Mouse (Mus musculus) CH12.LX (cell line): ENCODE measurements around the gene Sgk2. TPM values are rescaled to one million over a fixed set of nuclear protein-coding genes. Genes with fewer than 3 reads are reported as not detected.

Experiments
- DNase-seq: peaks from one replicate; pipeline ENCODE4 v3.0.0-alpha.2; 2013; ENCODE audit errors: extremely low read depth
- H3K27ac ChIP-seq: 2 replicates; pipeline ENCODE4 v1.5.1; 2012; ENCODE audit warnings: low read depth, mild to moderate bottlenecking, control low read depth, moderate library complexity; ENCODE audit not compliant: insufficient read depth
- H3K27me3 ChIP-seq: replicated peaks from 2 replicates; pipeline ENCODE3; 2012; ENCODE audit warnings: inconsistent platforms
- H3K36me3 ChIP-seq, 2 experiments: replicated peaks in 1 of 2; 2 replicates each; pipeline versions ENCODE3 to v1.6.1; 2012; ENCODE audit warnings: inconsistent platforms in 1 of 2, low read length in 1 of 2, mild to moderate bottlenecking in 1 of 2, mixed read lengths in 1 of 2, moderate library complexity in 1 of 2; ENCODE audit not compliant: control insufficient read depth in 1 of 2, insufficient read depth in 1 of 2
- H3K4me1 ChIP-seq, 2 experiments: 2 replicates each; pipeline ENCODE4 v1.6.1; 2012; ENCODE audit warnings: inconsistent platforms in 1 of 2, moderate library complexity in 1 of 2; ENCODE audit not compliant: insufficient read depth in 2 of 2, control insufficient read depth in 1 of 2
- H3K4me2 ChIP-seq: 2 replicates; pipeline ENCODE4 v1.6.1; 2012; ENCODE audit warnings: low read depth, mild to moderate bottlenecking, control low read depth; ENCODE audit not compliant: poor library complexity, insufficient read depth, severe bottlenecking
- H3K4me3 ChIP-seq, 3 experiments: fragments of 150-350 bp in 1 of 3; sonication (generic) in 1 of 3; replicated peaks in 1 of 3; 2 replicates each; pipeline versions ENCODE3 to v1.5.1; 2011 to 2012; ENCODE audit warnings: low read depth in 2 of 3, low read length in 2 of 3, mild to moderate bottlenecking in 2 of 3, moderate library complexity in 2 of 3, control low read depth in 1 of 3, improper control_type of control experiment in 1 of 3, inconsistent platforms in 1 of 3, mixed read lengths in 1 of 3; ENCODE audit not compliant: poor library complexity in 1 of 3
- H3K79me2 ChIP-seq: replicated peaks from 2 replicates; pipeline ENCODE4 v1.6.1; 2012; ENCODE audit warnings: mild to moderate bottlenecking, moderate library complexity; ENCODE audit not compliant: control insufficient read depth, poor library complexity, insufficient read depth, severe bottlenecking; ENCODE audit errors: extremely low read depth
- H3K9ac ChIP-seq: 2 replicates; pipeline ENCODE4 v1.6.1; 2012; ENCODE audit warnings: low read depth, mild to moderate bottlenecking, control low read depth, moderate library complexity; ENCODE audit not compliant: insufficient read depth
- H3K9me3 ChIP-seq: replicated peaks from 2 replicates; pipeline ENCODE3; 2012; ENCODE audit warnings: low read length, inconsistent platforms, mixed read lengths
- CHD1 ChIP-seq: IDR thresholded peaks from 2 replicates; pipeline ENCODE4 v1.6.1; 2012; ENCODE audit warnings: low read depth, low read length, improper control_type of control experiment, inconsistent platforms
- CTCF ChIP-seq, 2 experiments: IDR thresholded peaks in 1 of 2; conservative IDR thresholded peaks in 1 of 2; 2 replicates each; pipeline ENCODE4 v1.5.1; 2011 to 2012; ENCODE audit warnings: low read depth in 2 of 2, low read length in 2 of 2, improper control_type of control experiment in 1 of 2, inconsistent platforms in 1 of 2, mild to moderate bottlenecking in 1 of 2, moderate library complexity in 1 of 2
- E2F4 ChIP-seq: IDR thresholded peaks from 2 replicates; pipeline ENCODE4 v1.6.1; 2011; ENCODE audit warnings: low read depth, low read length, improper control_type of control experiment; ENCODE audit not compliant: insufficient replicate concordance
- ETS1 ChIP-seq: conservative IDR thresholded peaks from 2 replicates; pipeline ENCODE4 v1.6.1; 2012; ENCODE audit warnings: low read depth, mild to moderate bottlenecking, inconsistent platforms, low read length, improper control_type of control experiment, moderate library complexity
- GABPA ChIP-seq: IDR thresholded peaks from 2 replicates; pipeline ENCODE4 v1.6.1; 2012; ENCODE audit warnings: low read depth, low read length, improper control_type of control experiment, inconsistent platforms; ENCODE audit not compliant: insufficient replicate concordance
- HCFC1 ChIP-seq: IDR thresholded peaks from 2 replicates; pipeline ENCODE4 v1.6.1; 2012; ENCODE audit warnings: low read depth, mild to moderate bottlenecking, inconsistent platforms, low read length, improper control_type of control experiment
- IRF4 ChIP-seq: IDR thresholded peaks from 2 replicates; pipeline ENCODE4 v1.6.1; 2014; ENCODE audit warnings: low read depth, mild to moderate bottlenecking, inconsistent platforms, low read length, improper control_type of control experiment
- JUN ChIP-seq: IDR thresholded peaks from 2 replicates; pipeline ENCODE4 v1.6.1; 2011; ENCODE audit warnings: low read depth, mild to moderate bottlenecking, low read length, improper control_type of control experiment, moderate library complexity; ENCODE audit not compliant: insufficient read depth
- JUND ChIP-seq: conservative IDR thresholded peaks from 2 replicates; pipeline ENCODE4 v1.6.1; 2011; ENCODE audit warnings: low read depth, low read length, improper control_type of control experiment
- KAT2A ChIP-seq: IDR thresholded peaks from 2 replicates; pipeline ENCODE4 v1.6.1; 2012; ENCODE audit warnings: low read length, improper control_type of control experiment, inconsistent platforms; ENCODE audit not compliant: insufficient replicate concordance
- MAX ChIP-seq: IDR thresholded peaks from 2 replicates; pipeline ENCODE4 v1.6.1; 2011; ENCODE audit warnings: low read length, improper control_type of control experiment
- MAZ ChIP-seq: IDR thresholded peaks from 2 replicates; pipeline ENCODE4 v1.6.1; 2012; ENCODE audit warnings: low read depth, mild to moderate bottlenecking, inconsistent platforms, low read length, improper control_type of control experiment, moderate library complexity
- MEF2A ChIP-seq: IDR thresholded peaks from 2 replicates; pipeline ENCODE4 v1.6.1; 2014; ENCODE audit warnings: low read depth, mild to moderate bottlenecking, inconsistent platforms, low read length, improper control_type of control experiment, borderline replicate concordance
- MXI1 ChIP-seq: IDR thresholded peaks from 2 replicates; pipeline ENCODE4 v1.6.1; 2011; ENCODE audit warnings: mild to moderate bottlenecking, low read depth, low read length, improper control_type of control experiment
- MYC ChIP-seq: IDR thresholded peaks from 2 replicates; pipeline ENCODE4 v1.6.1; 2011; ENCODE audit warnings: low read depth, mild to moderate bottlenecking, improper control_type of control experiment, low read length
- NELFE ChIP-seq: IDR thresholded peaks from 2 replicates; pipeline ENCODE4 v1.6.1; 2011; ENCODE audit warnings: low read depth, low read length, improper control_type of control experiment
- NRF1 ChIP-seq: IDR thresholded peaks from 2 replicates; pipeline ENCODE4 v1.6.1; 2014; ENCODE audit warnings: low read depth, mild to moderate bottlenecking, inconsistent platforms, low read length, improper control_type of control experiment, moderate library complexity
- PAX5 ChIP-seq: IDR thresholded peaks from 2 replicates; pipeline ENCODE4 v1.6.1; 2012; ENCODE audit warnings: low read length, inconsistent platforms, mixed read lengths
- RAD21 ChIP-seq: IDR thresholded peaks from 2 replicates; pipeline ENCODE4 v1.6.1; 2011; ENCODE audit warnings: low read depth, mild to moderate bottlenecking, low read length, improper control_type of control experiment, moderate library complexity
- SIN3A ChIP-seq: IDR thresholded peaks from 2 replicates; pipeline ENCODE4 v1.6.1; 2012; ENCODE audit warnings: low read length, improper control_type of control experiment, inconsistent platforms
- SMC3 ChIP-seq: IDR thresholded peaks from 2 replicates; pipeline ENCODE4 v1.6.1; 2011; ENCODE audit warnings: low read depth, low read length, improper control_type of control experiment
- TBP ChIP-seq: conservative IDR thresholded peaks from 2 replicates; pipeline ENCODE4 v1.6.1; 2011; ENCODE audit warnings: low read depth, low read length, improper control_type of control experiment
- UBTF ChIP-seq: IDR thresholded peaks from 2 replicates; pipeline ENCODE4 v1.6.1; 2012; ENCODE audit warnings: low read depth, mild to moderate bottlenecking, inconsistent platforms, low read length, improper control_type of control experiment, moderate library complexity
- USF2 ChIP-seq: conservative IDR thresholded peaks from 2 replicates; pipeline ENCODE4 v1.6.1; 2011; ENCODE audit warnings: low read depth, low read length, improper control_type of control experiment
- ZKSCAN1 ChIP-seq: IDR thresholded peaks from 2 replicates; pipeline ENCODE4 v1.6.1; 2012; ENCODE audit warnings: low read depth, inconsistent platforms, low read length, improper control_type of control experiment, borderline replicate concordance
- ZNF384 ChIP-seq: IDR thresholded peaks from 2 replicates; pipeline ENCODE4 v1.6.1; 2012; ENCODE audit warnings: low read depth, low read length, improper control_type of control experiment, inconsistent platforms
- dilution Hi-C: fragments of 300-500 bp; cut with MboI; formaldehyde crosslinking; loops from 2 replicates; pipeline ENCODE4 v1.14.3; 2020; ENCODE audit warnings: low sequenced_read_pairs; ENCODE audit not compliant: extremely low pct_unique_long_range_greater_than_20kb, extremely low pct_ligation_motif_present
- in situ Hi-C: fragments of 300-500 bp; cut with MboI; formaldehyde crosslinking; loops from 3 replicates; pipeline ENCODE4 v1.14.3; 2019; ENCODE audit warnings: low sequenced_read_pairs, low pct_ligation_motif_present, low pct_unique_long_range_greater_than_20kb, mixed read lengths
- polyA plus RNA-seq: library from polyadenylated mRNA; unstranded; fragments of >175 nt; gene quantifications from 2 replicates; pipeline ENCODE4 v1.2.1, GENCODE M21; 2012; ENCODE audit warnings: low read depth; ENCODE audit not compliant: insufficient read length
- total RNA-seq, 2 experiments: library from RNA; depleted of rRNA; stranded (reverse); fragments of 300-350 nt in 1 of 2; fragments of >200 nt in 1 of 2; gene quantifications; 2 replicates each; pipeline ENCODE4 v1.2.3; 2012 to 2014

The Sgk2 gene
- total RNA-seq (2012; rRNA removed) (not detected in 2 replicates), total RNA-seq (2014; rRNA removed) (not detected in 2 replicates), polyA plus RNA-seq (not detected in 2 replicates)

DNA sequence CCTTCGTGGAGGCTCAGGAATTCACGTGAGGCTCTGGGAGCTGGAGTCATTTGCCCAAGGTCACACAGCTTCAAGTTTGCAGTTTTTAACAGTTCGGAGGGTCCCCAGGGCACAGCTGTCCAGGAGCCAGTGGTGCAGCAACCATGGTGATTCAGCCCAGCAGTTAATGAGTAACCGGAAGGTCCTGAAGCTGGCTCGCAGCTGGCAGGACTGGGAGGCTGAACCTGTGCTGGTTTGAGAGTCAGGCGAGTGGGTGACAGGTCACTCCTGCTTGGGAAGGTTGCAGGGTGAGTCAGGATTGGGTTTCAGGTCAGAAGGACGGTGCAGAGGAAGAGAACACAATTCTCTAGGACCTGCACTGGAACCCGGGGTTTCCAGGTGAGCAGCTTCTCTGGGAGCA, at the start of gene Sgk2:
TSS of gene Sgk2 (plus strand) at position 113 of the 400 bp plus-strand sequence.
- Histone ChIP-seq H3K4me2 (peak within 1 kb of the TSS; percentile 77; the same call in 1 of the 2 replicates), H3K27me3 (peaks cover 82% of the 10 kb centered on the region), H3K79me2 (no peaks in the 10 kb centered on the region), H3K4me1 (peaks cover 0 to 3% of the 10 kb centered on the region in 2 experiments; a peak in 1 of 4 replicates), H3K9ac (no peak within 1 kb of the TSS), H3K27ac (no peak within 1 kb of the TSS), H3K9me3 (peaks cover 3% of the 10 kb centered on the region), H3K4me3 (no peak within 1 kb of the TSS), H3K36me3 (no peaks in the 10 kb centered on the region)
- dilution Hi-C loops (no loop called here), in situ Hi-C loops (no loop called here)
- no peak for TF ChIP-seq NELFE
- TF ChIP-seq UBTF, result no peak
- TF ChIP-seq HCFC1, result no peak
- no peak for TF ChIP-seq KAT2A
- no peak for TF ChIP-seq JUN
- TF ChIP-seq MAZ, result no peak
- TF ChIP-seq CTCF (conservative IDR thresholded peaks at IDR 0.05 in 1 of 2, IDR thresholded peaks at IDR 0.05 in 1 of 2; ENCODE audit: low read depth in 2 of 2, low read length in 2 of 2), result no peak
- TF ChIP-seq MYC, result no peak
- TF ChIP-seq GABPA, result no peak
- TF ChIP-seq SIN3A, result no peak
- TF ChIP-seq NRF1, result no peak
- no peak for TF ChIP-seq CHD1
- TF ChIP-seq JUND, result no peak
- TF ChIP-seq E2F4, result no peak
- no peak for DNase-seq

- Histone ChIP-seq H3K79me2 (peaks cover 4% of the 10 kb centered on the region), H3K4me3 (no peak overlapping the region), H3K27me3 (no peaks in the 10 kb centered on the region), H3K9me3 (no peaks in the 10 kb centered on the region), H3K27ac (no peak overlapping the region), H3K9ac (no peak overlapping the region), H3K4me2 (no peak overlapping the region), H3K36me3 (peaks cover 32 to 67% of the 10 kb centered on the region in 2 experiments), H3K4me1 (peaks cover 2 to 28% of the 10 kb centered on the region in 2 experiments; a peak in 2 of 4 replicates)
- in situ Hi-C loops, result no loop called here
- TF ChIP-seq MXI1 (no peak), ZNF384 (no peak), HCFC1 (no peak), PAX5 (no peak), MEF2A (no peak), SMC3 (no peak), NRF1 (no peak), IRF4 (no peak), TBP (no peak), MAX (no peak), ETS1 (no peak), MYC (no peak), USF2 (no peak), ZKSCAN1 (no peak), RAD21 (no peak)
- dilution Hi-C loops, result no loop called here
- DNase-seq, result no peak
Measured at GRCm38 (mm10) chr2:162939562-162939961, 47.6 kb upstream of the Sgk2 start.
